Mouse (Mus musculus): ENCODE results near the gene Med12l. TPM values are rescaled to one million over a fixed set of nuclear protein-coding genes. Genes with fewer than 3 reads are reported as not detected.
"Not testable (repeated sequence)": the region's sequence is repeated elsewhere in the genome, so short reads cannot be mapped to it uniquely, and the experiment has no call there.

Med12l gene
- total RNA-seq, 2 experiments from 2014 or later: 32.4 to 33.0 TPM

- intact Hi-C loops (cut with DNase I): loop anchor here (10.0 kb wide), 1 partner anchor 629 kb away; no protein-coding TSS in a partner anchor
- DNase-seq (ENCODE audit: low spot score in 2 of 2): no peak
Observed at GRCm38 (mm10) chr3:59125783-59126555, 120.3 kb downstream of the Med12l start.

- DNase-seq (ENCODE audit: low spot score in 2 of 2): no peak
- intact Hi-C loops (cut with DNase I): loop anchor here (10.0 kb wide), 1 partner anchor 626 kb away; no protein-coding TSS in a partner anchor
Observed at GRCm38 (mm10) chr3:59128681-59129080, 123.1 kb downstream of the Med12l start.

- DNase-seq (ENCODE audit: low spot score in 2 of 2): no peak
- intact Hi-C loops (cut with DNase I): loop anchor here (10.0 kb wide), 1 partner anchor 625 kb away; no protein-coding TSS in a partner anchor
Observed at GRCm38 (mm10) chr3:59129547-59129946, 123.9 kb downstream of the Med12l start.

GRCm38 (mm10) chr3:59130431-59130830 lies 124.8 kb downstream of the Med12l start:
- no peak for DNase-seq (ENCODE audit: low spot score in 2 of 2)
- intact Hi-C loops (cut with DNase I): loop anchor here (5.0 kb wide), 1 partner anchor 982 kb away; no protein-coding TSS in a partner anchor

- DNase-seq (ENCODE audit: low spot score in 2 of 2): no peak
- intact Hi-C loops (cut with DNase I): loop anchor here (5.0 kb wide), 1 partner anchor 981 kb away; no protein-coding TSS in a partner anchor
Observed at GRCm38 (mm10) chr3:59131081-59131480, 125.5 kb downstream of the Med12l start.

GRCm38 (mm10) chr3:59131966-59132365 lies 126.3 kb downstream of the Med12l start:
- intact Hi-C loops (cut with DNase I): loop anchor here (5.0 kb wide), 1 partner anchor 980 kb away; no protein-coding TSS in a partner anchor

GRCm38 (mm10) chr3:59133189-59133588 lies 127.6 kb downstream of the Med12l start:
- intact Hi-C loops (cut with DNase I): loop anchor here (5.0 kb wide), 1 partner anchor 979 kb away; no protein-coding TSS in a partner anchor

More at GRCm38 (mm10) chr3:59131966-59132365, 126.3 kb downstream of the Med12l start:
- no peak for DNase-seq (ENCODE audit: low spot score in 2 of 2)

GRCm38 (mm10) chr3:59135911-59136653 lies 130.5 kb downstream of the Med12l start:
- peak in 1 of 2 experiments; percentile 73 for DNase-seq (ENCODE audit: low spot score in 2 of 2)
- intact Hi-C loops (cut with DNase I): no loop called here

More at GRCm38 (mm10) chr3:59133189-59133588, 127.6 kb downstream of the Med12l start:
- DNase-seq (ENCODE audit: low spot score in 2 of 2): no peak

- no peak for DNase-seq (ENCODE audit: low spot score in 2 of 2)
- intact Hi-C loops (cut with DNase I): no loop called here
Observed at GRCm38 (mm10) chr3:59138946-59139468, 133.4 kb downstream of the Med12l start.

- intact Hi-C loops (cut with DNase I): no loop called here
- no peak for DNase-seq (ENCODE audit: low spot score in 2 of 2)
Observed at GRCm38 (mm10) chr3:59139651-59140051, 134.0 kb downstream of the Med12l start.

GRCm38 (mm10) chr3:59140115-59140514 lies 134.5 kb downstream of the Med12l start:
- DNase-seq (ENCODE audit: low spot score in 2 of 2): no peak
- intact Hi-C loops (cut with DNase I): no loop called here

- intact Hi-C loops (cut with DNase I); DNase-seq (ENCODE audit: low spot score in 2 of 2): not testable (repeated sequence)
Observed at GRCm38 (mm10) chr3:59140941-59141340, 135.3 kb downstream of the Med12l start.

GRCm38 (mm10) chr3:59141507-59142305 lies 136.1 kb downstream of the Med12l start:
- no peak for DNase-seq (ENCODE audit: low spot score in 2 of 2)
- intact Hi-C loops (cut with DNase I): no loop called here

GRCm38 (mm10) chr3:59145194-59145593 lies 139.6 kb downstream of the Med12l start:
- intact Hi-C loops (cut with DNase I): no loop called here
- DNase-seq (ENCODE audit: low spot score in 2 of 2): no peak

GRCm38 (mm10) chr3:59149646-59150045 lies 144.0 kb downstream of the Med12l start:
- intact Hi-C loops (cut with DNase I): no loop called here
- peak in 1 of 2 experiments; percentile 31 for DNase-seq (ENCODE audit: low spot score in 2 of 2)

GRCm38 (mm10) chr3:59150624-59151023 lies 145.0 kb downstream of the Med12l start:
- intact Hi-C loops (cut with DNase I): no loop called here

GRCm38 (mm10) chr3:59153424-59153823 lies 147.8 kb downstream of the Med12l start, which contains the start of gene P2ry14:
TSS of gene P2ry14 (minus strand) at chr3:59153618.
- DNase-seq (ENCODE audit: low spot score in 2 of 2): no peak
- intact Hi-C loops (cut with DNase I): no loop called here

More at GRCm38 (mm10) chr3:59150624-59151023, 145.0 kb downstream of the Med12l start:
- DNase-seq (ENCODE audit: low spot score in 2 of 2): no peak

GRCm38 (mm10) chr3:59154888-59155287 lies 149.3 kb downstream of the Med12l start:
- no peak for DNase-seq (ENCODE audit: low spot score in 2 of 2)

GRCm38 (mm10) chr3:59155404-59155803 lies 149.8 kb downstream of the Med12l start:
- peak; percentile 14 to 32 for DNase-seq (ENCODE audit: low spot score in 2 of 2)
- intact Hi-C loops (cut with DNase I): no loop called here

More at GRCm38 (mm10) chr3:59154888-59155287, 149.3 kb downstream of the Med12l start:
- intact Hi-C loops (cut with DNase I): no loop called here

All from left cerebral cortex, postnatal 14 days (tissue).